Mouse (Mus musculus): ENCODE results near the gene Slx4ip. TPM values are rescaled to one million over a fixed set of nuclear protein-coding genes. Genes with fewer than 3 reads are reported as not detected.

Slx4ip gene
- polyA plus RNA-seq, 1 experiment from 2014 or later, result 13.2 TPM

DNA sequence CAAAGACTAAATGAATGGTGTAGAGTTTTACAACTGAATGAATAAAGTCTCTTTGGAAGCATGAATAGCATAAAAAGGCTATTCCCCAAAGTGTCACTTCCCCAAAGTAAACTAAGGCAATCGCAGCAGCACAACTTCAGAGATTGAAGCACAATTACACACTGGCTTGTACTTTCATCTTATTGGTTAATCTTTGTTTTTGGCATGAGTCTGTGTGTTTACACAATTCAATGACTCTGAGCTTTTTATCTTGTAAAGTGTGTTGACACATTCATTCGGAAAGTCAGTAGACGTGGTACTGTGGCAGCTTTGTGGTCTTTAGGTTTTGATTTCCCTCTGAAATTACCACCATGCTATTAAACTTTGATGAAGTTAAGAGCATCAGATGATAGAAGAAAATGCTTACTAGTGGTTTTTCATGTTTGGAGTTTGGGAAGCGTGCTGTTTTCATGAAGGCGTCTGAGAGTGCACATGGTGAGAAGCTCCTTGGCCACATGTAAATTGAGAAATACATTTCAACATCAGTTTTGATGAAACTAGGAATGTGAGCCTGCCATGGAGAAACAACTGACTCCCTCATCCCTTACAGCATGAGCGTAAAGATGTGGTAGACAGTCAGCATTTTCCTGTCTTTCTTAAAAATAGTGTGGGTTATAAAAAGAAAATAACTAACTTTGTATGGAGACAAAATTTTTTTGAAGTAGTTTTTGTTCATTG, 88.2 kb downstream of the Slx4ip start:
- no peak overlapping the region for H3K4me2 ChIP-seq (ENCODE audit: low read depth, low read length)
- WGBS, result 86% methylated on average over 6 of the region's 6 CpGs
- H3K27me3 ChIP-seq (ENCODE audit: control insufficient read depth, insufficient read depth, low read length), result no peaks in the 10 kb centered on the region
- no peak overlapping the region for H3K9ac ChIP-seq (replicated peaks; ENCODE audit: low read depth, low read length)
- H3K4me1 ChIP-seq (ENCODE audit: control insufficient read depth, insufficient read depth, low read length), result peaks cover 5% of the 10 kb centered on the region; the same call in 1 of the 2 replicates
- H3K9me3 ChIP-seq (ENCODE audit: control insufficient read depth, low read length), result no peaks in the 10 kb centered on the region
- ATAC-seq (ENCODE audit: low read depth), result no peak
- H3K27ac ChIP-seq (ENCODE audit: low read depth, low read length), result no peak overlapping the region
- H3K36me3 ChIP-seq (ENCODE audit: control insufficient read depth, insufficient read depth, low read length), result no peaks in the 10 kb centered on the region
- H3K4me3 ChIP-seq (ENCODE audit: low read depth, low read length), result no peak overlapping the region

- WGBS, result 37% methylated on average over 10 of the region's 10 CpGs
- ATAC-seq (ENCODE audit: low read depth), result 0 out of 2 replicates have a peak, but pooled peaks have one; percentile 39
- Histone ChIP-seq H3K27me3 (ENCODE audit: control insufficient read depth, insufficient read depth, low read length) (no peaks in the 10 kb centered on the region), H3K4me3 (ENCODE audit: low read depth, low read length) (no peak overlapping the region), H3K36me3 (ENCODE audit: control insufficient read depth, insufficient read depth, low read length) (no peaks in the 10 kb centered on the region), H3K9me3 (ENCODE audit: control insufficient read depth, low read length) (no peaks in the 10 kb centered on the region), H3K27ac (ENCODE audit: low read depth, low read length) (no peak overlapping the region), H3K9ac (replicated peaks; ENCODE audit: low read depth, low read length) (no peak overlapping the region), H3K4me1 (ENCODE audit: control insufficient read depth, insufficient read depth, low read length) (peaks cover 5% of the 10 kb centered on the region; the same call in 1 of the 2 replicates), H3K4me2 (ENCODE audit: low read depth, low read length) (no peak overlapping the region)
Observed at GRCm38 (mm10) chr2:136981062-136981879, 90.3 kb downstream of the Slx4ip start.

DNA sequence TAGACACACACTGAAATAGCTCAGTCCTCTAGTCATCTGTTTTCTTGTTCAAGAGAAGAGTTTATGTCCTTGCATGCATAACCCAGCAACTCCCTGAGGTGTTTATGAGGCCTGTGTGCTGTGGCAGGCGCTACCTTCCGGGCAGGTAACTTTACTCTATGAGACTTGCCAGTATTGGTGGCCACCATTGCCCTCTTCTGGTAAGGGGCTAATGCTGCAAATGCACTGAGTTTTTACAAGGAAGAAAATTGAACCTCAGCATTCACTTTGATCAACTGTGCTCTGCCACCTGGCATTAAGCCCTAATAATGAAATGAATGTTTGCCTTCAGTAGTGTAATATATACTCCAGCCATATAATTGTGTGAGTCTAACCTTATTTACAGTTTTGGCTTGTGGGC, 92.9 kb downstream of the Slx4ip start:
- Histone ChIP-seq H3K9ac (replicated peaks; ENCODE audit: low read depth, low read length) (no peak overlapping the region), H3K4me1 (ENCODE audit: control insufficient read depth, insufficient read depth, low read length) (peaks cover 5% of the 10 kb centered on the region; the same call in 1 of the 2 replicates), H3K36me3 (ENCODE audit: control insufficient read depth, insufficient read depth, low read length) (no peaks in the 10 kb centered on the region), H3K27ac (ENCODE audit: low read depth, low read length) (no peak overlapping the region), H3K27me3 (ENCODE audit: control insufficient read depth, insufficient read depth, low read length) (no peaks in the 10 kb centered on the region), H3K4me3 (ENCODE audit: low read depth, low read length) (no peak overlapping the region), H3K9me3 (ENCODE audit: control insufficient read depth, low read length) (no peaks in the 10 kb centered on the region), H3K4me2 (ENCODE audit: low read depth, low read length) (no peak overlapping the region)
- ATAC-seq (ENCODE audit: low read depth), result no peak
- 91% methylated on average over 2 of the region's 2 CpGs for WGBS

DNA sequence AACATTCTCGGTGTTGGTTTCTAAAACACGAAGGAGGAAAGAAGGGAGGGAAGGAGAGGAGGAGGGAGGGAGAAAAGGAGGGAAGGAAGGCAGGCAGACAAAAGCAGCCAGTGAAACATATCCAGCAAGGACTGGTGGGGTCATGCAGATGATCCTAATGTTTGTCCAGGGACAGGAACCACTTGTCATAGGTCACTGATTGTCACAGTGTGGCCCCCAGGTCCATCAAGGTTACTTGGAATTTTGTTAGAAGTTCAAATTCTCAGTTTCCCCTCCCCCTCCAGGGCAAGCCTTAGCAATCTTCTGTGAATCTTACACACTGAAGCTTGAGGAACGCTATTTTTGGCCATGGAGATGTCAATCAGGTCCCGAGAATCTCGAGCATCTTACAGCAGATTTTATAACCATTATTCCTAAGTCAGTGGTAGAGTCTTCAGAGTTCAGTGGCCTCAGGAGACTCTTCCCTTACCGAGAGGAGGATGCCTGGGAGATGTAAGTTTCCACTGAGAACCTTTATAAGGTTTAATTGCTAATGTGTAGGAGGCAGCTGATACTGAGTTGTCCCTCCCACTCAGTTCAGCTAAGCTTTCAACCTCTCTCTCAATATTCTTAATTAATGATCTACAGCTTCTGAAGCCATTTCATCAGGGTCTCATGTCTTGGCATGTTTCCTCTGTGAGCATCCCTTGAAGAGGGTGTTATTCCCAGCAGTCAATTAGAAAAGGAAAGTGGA, 95.1 kb downstream of the Slx4ip start:
- no peaks in the 10 kb centered on the region for H3K36me3 ChIP-seq (ENCODE audit: control insufficient read depth, insufficient read depth, low read length)
- 0 out of 2 replicates have a peak, but pooled peaks have one; percentile 35 for ATAC-seq (ENCODE audit: low read depth)
- no peak overlapping the region for H3K4me3 ChIP-seq (ENCODE audit: low read depth, low read length)
- no peak overlapping the region for H3K27ac ChIP-seq (ENCODE audit: low read depth, low read length)
- H3K4me2 ChIP-seq (ENCODE audit: low read depth, low read length), result no peak overlapping the region
- H3K9ac ChIP-seq (replicated peaks; ENCODE audit: low read depth, low read length), result no peak overlapping the region
- no peaks in the 10 kb centered on the region for H3K27me3 ChIP-seq (ENCODE audit: control insufficient read depth, insufficient read depth, low read length)
- H3K9me3 ChIP-seq (ENCODE audit: control insufficient read depth, low read length), result no peaks in the 10 kb centered on the region
- WGBS, result 78% methylated on average over 6 of the region's 6 CpGs
- H3K4me1 ChIP-seq (ENCODE audit: control insufficient read depth, insufficient read depth, low read length), result peaks cover 4% of the 10 kb centered on the region; the same call in 1 of the 2 replicates

- H3K4me1 ChIP-seq (ENCODE audit: control insufficient read depth, insufficient read depth, low read length), result no peaks in the 10 kb centered on the region
- H3K36me3 ChIP-seq (ENCODE audit: control insufficient read depth, insufficient read depth, low read length), result no peaks in the 10 kb centered on the region
- 96% methylated on average over 3 of the region's 3 CpGs for WGBS
- H3K4me2 ChIP-seq (ENCODE audit: low read depth, low read length), result no peak overlapping the region
- H3K9me3 ChIP-seq (ENCODE audit: control insufficient read depth, low read length), result no peaks in the 10 kb centered on the region
- no peaks in the 10 kb centered on the region for H3K27me3 ChIP-seq (ENCODE audit: control insufficient read depth, insufficient read depth, low read length)
- H3K27ac ChIP-seq (ENCODE audit: low read depth, low read length), result no peak overlapping the region
- no peak overlapping the region for H3K9ac ChIP-seq (replicated peaks; ENCODE audit: low read depth, low read length)
- no peak overlapping the region for H3K4me3 ChIP-seq (ENCODE audit: low read depth, low read length)
- no peak for ATAC-seq (ENCODE audit: low read depth)
Observed at GRCm38 (mm10) chr2:136993116-136993515, 102.1 kb downstream of the Slx4ip start.

- no peaks in the 10 kb centered on the region for H3K36me3 ChIP-seq (ENCODE audit: control insufficient read depth, insufficient read depth, low read length)
- ATAC-seq (ENCODE audit: low read depth), result no peak; the same call in 1 of the 2 replicates
- H3K9me3 ChIP-seq (ENCODE audit: control insufficient read depth, low read length), result no peaks in the 10 kb centered on the region
- H3K9ac ChIP-seq (replicated peaks; ENCODE audit: low read depth, low read length), result no peak overlapping the region
- H3K27me3 ChIP-seq (ENCODE audit: control insufficient read depth, insufficient read depth, low read length), result no peaks in the 10 kb centered on the region
- H3K27ac ChIP-seq (ENCODE audit: low read depth, low read length), result no peak overlapping the region
- no peak overlapping the region for H3K4me2 ChIP-seq (ENCODE audit: low read depth, low read length)
- no peaks in the 10 kb centered on the region for H3K4me1 ChIP-seq (ENCODE audit: control insufficient read depth, insufficient read depth, low read length)
- H3K4me3 ChIP-seq (ENCODE audit: low read depth, low read length), result no peak overlapping the region
Observed at GRCm38 (mm10) chr2:136997104-136997503, 106.1 kb downstream of the Slx4ip start.

DNA sequence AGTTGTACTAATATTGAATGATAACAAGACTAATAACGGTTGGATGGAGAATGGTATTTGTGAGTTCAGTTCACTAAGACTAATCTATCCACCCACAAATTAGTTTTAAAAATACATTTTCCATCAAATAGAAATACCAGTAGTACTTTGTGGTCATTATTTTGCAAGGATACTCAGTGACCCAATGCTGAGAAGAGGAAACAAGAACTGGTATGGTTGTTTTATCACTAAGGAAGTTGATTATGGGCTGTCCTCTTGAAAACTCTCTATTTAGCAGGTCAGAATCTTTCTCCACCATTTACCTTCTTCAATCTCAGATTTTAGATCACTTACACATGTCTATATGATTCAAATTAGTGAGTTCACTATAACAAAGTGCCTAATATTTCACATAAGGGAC, 111.0 kb downstream of the Slx4ip start:
- no peaks in the 10 kb centered on the region for H3K27me3 ChIP-seq (ENCODE audit: control insufficient read depth, insufficient read depth, low read length)
- WGBS, result 98% methylated on average over 1 of the region's 1 CpGs

DNA sequence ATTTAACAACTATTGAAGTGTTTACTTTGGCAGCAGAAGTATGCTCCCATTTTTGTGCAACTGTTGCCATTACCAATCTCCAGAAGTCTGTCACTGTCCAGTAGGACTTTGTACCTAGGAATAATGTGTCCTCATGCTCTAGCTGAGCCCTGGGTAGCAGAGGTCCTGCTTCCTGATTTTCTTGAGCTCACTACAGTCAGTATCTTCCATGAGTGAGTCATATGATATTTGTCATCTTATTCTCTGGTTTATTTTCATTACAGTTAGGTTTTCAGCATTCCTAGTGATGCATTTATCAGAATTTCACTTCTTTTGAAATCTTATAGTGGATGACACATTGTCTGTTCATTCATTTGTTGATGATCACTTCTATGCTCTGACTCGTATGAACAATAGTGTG, 115.6 kb downstream of the Slx4ip start:
- H3K4me3 ChIP-seq (ENCODE audit: low read depth, low read length), result no peak overlapping the region
- no peak for ATAC-seq (ENCODE audit: low read depth)
- no peak overlapping the region for H3K27ac ChIP-seq (ENCODE audit: low read depth, low read length)
- WGBS, result 85% methylated on average over 1 of the region's 1 CpGs
- H3K4me1 ChIP-seq (ENCODE audit: control insufficient read depth, insufficient read depth, low read length), result no peaks in the 10 kb centered on the region
- no peak overlapping the region for H3K9ac ChIP-seq (replicated peaks; ENCODE audit: low read depth, low read length)
- no peaks in the 10 kb centered on the region for H3K27me3 ChIP-seq (ENCODE audit: control insufficient read depth, insufficient read depth, low read length)
- no peaks in the 10 kb centered on the region for H3K36me3 ChIP-seq (ENCODE audit: control insufficient read depth, insufficient read depth, low read length)
- H3K4me2 ChIP-seq (ENCODE audit: low read depth, low read length), result no peak overlapping the region
- H3K9me3 ChIP-seq (ENCODE audit: control insufficient read depth, low read length), result no peaks in the 10 kb centered on the region

More for the DNA sequence above, 111.0 kb downstream of the Slx4ip start:
- Histone ChIP-seq H3K9ac (replicated peaks; ENCODE audit: low read depth, low read length) (no peak overlapping the region), H3K4me2 (ENCODE audit: low read depth, low read length) (no peak overlapping the region), H3K4me3 (ENCODE audit: low read depth, low read length) (no peak overlapping the region), H3K36me3 (ENCODE audit: control insufficient read depth, insufficient read depth, low read length) (no peaks in the 10 kb centered on the region), H3K4me1 (ENCODE audit: control insufficient read depth, insufficient read depth, low read length) (no peaks in the 10 kb centered on the region), H3K27ac (ENCODE audit: low read depth, low read length) (no peak overlapping the region), H3K9me3 (ENCODE audit: control insufficient read depth, low read length) (no peaks in the 10 kb centered on the region)
- ATAC-seq (ENCODE audit: low read depth), result no peak

All from neural tube, embryonic 14.5 days (tissue).